Mouse (Mus musculus) right cerebral cortex, postnatal 10 days (tissue): ENCODE measurements around the gene Mip.
A peak's percentile ranks its signal among the peaks of the same experiment; 100 is the strongest.
"Not testable (repeated sequence)": the region's sequence is repeated elsewhere in the genome, so short reads cannot be mapped to it uniquely, and the experiment has no call there.

Source experiments
- DNase-seq, 2 experiments: peaks; one replicate each; pipeline ENCODE4 v3.0.0; 2021; ENCODE audit warnings: low spot score in 2 of 2

Gene Mip

DNA sequence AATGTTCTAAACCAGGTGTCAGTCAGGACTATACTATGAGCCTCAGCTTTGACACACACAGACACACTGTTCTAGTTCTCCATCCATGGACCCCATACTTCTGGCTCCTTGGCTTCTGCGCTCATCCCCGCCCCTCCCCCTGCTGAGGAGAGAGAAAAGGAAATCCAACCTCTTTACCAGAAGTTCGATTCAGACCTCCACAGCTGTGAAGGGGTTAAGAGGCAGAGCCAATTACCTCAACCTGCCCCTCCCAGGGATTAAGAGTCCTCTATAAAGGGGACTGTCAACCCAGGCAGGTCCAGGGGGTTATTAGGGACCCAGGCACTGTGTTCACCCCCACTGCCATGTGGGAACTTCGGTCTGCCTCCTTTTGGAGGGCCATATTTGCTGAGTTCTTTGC lies at the start of gene Mip:
Gene Mip, plus strand, starts transcription at position 301 of the 400 bp plus-strand sequence.
- DNase-seq, result no peak

DNA sequence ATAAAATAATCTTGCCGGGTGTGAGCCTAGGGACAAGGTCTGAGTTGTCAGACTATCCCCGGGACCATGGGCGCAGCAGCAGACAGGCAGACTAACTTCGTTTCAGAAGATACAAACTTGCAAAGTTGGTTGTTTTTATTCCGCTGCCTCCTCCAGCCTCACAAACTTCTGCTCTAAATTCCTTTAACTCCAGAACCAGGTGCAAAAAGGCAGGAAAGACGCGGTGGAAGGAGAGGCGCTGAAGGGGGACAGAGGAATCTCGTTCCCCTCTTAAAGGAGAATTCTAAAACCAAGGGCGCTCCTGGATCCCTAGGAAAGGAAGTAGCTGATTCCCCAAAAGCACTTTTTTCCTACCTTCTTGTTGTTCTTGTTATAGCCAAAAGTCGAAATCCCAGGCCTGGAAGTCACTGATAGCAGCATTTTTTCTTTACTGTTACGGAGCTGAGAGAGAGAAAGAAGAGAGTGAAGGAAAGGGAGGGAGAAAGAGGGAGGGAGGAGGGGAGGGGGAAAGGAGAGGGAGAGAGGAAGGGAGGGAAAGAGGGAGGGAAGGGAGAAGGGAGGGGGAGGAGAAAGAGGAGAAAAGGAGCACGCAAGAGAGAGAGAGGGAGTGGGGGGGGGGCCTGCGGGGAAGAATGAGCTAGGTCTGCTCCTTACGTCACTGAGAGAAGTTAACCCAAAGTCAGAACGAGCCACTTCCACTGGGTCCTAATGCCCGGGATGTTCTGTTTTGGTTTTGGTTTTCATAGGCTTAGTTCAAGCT lies 49.5 kb upstream of the Mip start:
- DNase-seq, result peak; percentile 45 to 49

DNA sequence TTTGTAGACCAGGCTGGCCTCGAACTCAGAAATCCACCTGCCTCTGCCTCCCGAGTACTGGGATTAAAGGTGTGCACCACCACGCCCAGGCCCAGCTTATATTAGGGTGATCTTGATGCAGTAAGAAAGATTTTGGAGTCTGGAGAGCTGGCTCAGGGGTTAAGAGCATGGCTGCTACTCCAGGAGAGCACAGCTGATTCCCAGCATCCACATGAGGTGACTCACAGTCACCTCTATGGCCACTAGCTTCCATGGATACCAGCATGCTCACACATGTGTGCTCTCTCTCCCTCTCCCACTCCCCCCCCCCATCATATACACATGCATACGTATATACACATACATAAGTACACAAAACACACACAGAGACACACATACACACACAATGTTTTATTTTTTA lies 48.3 kb upstream of the Mip start:
- DNase-seq, result no peak

DNA sequence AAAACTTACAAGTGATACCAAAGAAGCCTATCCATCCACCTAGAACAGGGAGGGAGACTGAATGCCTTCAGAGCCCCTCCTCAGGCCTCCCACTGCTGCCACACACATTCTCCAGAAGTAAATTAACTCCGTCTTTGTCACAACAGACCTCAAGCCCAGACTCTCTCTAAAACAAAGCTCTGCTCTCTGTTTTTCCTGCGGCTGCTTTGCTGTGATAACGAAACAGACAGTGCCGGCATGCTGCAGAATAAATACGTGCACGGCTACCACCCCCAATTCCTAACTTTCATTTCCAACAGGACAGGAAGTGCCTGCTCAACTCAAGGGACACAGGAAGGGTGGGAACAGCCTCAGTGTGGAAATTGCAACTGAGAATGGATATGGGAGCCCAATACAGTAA lies 45.6 kb upstream of the Mip start, which contains the start of gene Rbms2:
Gene Rbms2, minus strand, starts transcription at position 309 of the 400 bp plus-strand sequence.
- no peak for DNase-seq

GRCm38 (mm10) chr10:128184296-128184695 lies 41.3 kb upstream of the Mip start:
- no peak for DNase-seq

- DNase-seq, result no peak
These were observed 40.2 kb upstream of the Mip start for GRCm38 (mm10) chr10:128185277-128185940.

DNA sequence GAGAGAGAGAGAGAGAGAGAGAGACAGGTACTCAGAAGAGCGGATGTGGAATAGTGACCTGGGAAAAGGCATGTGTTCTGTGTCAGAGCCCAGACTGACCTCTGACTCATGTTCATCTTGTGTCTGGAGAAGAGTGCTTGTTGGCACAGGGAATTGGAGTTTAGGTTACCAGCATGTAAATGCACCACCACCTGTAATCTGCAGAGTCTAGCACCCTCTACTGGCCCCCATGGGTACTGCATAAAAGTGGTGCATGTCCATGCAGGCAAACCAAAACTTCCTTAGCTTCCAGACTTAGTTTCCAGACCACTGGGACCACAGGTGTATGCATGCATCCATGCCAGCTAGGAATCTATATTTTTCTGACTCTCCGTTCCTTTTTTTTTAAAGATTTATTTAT lies 39.7 kb upstream of the Mip start:
- peak; percentile 63 to 76 for DNase-seq

DNA sequence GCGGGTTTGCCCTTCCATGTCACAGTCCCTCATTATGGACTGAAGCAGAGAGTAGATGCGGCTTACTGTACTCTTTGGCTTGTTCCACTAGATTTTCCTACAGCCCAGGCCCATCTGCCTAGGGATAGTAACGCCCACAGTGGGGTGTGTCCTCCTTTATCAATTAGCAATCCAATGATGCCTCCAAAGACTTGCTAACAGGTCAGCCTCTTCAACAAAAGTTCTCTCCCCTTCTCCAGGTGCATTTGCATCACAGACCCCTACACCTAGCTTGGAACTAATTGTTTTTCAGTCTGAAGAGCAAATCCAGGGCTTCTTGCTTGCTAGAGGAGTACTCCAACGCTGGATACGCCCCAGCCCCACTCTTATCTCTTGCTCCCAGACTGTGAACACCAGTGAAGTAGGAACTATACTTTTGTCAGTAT lies 38.4 kb upstream of the Mip start:
- no peak for DNase-seq

- peak; percentile 78 to 85 for DNase-seq
These were observed 37.3 kb upstream of the Mip start for GRCm38 (mm10) chr10:128188242-128188877.

DNA sequence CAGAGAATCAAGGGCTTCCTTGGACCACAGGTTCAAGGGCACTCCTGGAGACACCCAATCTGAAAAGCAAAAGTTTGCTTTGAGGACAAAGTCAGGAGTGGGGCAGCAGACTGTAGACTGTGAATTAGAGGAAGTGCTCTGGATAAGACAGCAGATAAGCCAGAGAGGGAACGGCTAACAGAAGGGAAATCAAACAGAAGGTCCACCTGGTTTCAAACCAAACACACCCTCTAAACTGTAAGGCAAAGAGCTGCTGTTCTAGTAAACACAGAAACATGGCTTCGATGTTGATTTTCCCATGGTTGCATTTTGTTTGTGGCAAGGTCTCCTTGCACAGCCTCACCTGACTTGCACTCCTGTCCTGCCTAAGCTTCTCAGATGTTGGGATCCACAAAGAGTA lies 34.2 kb upstream of the Mip start:
- no peak for DNase-seq

- not testable (repeated sequence) for DNase-seq
These were observed 33.4 kb upstream of the Mip start for GRCm38 (mm10) chr10:128192030-128192766.

DNA sequence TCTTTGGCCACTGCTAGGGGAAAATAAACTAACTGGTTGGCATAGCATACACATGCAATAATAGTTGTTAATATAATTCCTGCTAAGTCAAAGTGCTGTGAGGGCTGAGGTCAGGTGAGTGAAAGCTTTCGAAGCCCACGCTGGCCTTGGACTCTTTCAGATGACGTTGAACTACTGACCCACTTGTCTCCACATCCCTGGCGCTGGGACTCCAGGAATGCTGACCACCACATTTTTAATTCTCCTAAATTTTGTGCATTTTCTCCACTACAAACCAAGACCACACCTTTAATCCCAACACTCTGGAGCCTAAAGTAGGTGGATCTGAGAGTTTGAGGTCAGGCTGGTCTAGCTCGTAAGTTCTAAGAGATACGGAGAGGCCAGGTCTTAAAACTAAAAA lies 32.5 kb upstream of the Mip start:
- no peak for DNase-seq

DNA sequence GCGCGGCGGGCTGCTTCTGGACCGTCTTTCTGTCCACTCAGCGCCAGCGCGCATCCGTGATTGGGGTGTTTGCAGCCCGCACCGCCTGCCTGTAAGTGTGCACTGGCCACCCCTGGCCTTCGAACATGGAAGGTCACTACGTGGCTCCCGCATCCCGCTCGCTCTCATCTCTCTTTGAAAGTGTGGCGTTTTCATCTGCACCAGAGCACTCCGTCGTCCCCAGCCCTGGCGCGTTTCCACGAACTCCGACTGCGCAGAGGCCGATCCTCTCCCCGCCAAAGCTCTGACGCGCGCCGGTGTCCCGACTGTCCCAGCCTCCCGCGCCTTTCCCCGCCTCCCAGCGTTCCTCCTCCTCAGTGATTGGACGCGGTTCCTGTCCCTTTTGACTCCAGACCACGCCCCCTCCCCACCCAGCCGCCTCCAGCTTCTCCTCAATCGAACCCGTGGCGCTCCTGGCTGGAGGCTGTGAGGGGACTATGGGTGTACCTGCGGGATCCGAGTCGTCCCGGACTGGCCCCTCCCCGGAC lies 31.6 kb upstream of the Mip start, which contains the start of gene Gls2:
Gene Gls2, plus strand, starts transcription at position 434 of the 527 bp plus-strand sequence.
- peak; percentile 98 to 99 for DNase-seq

DNA sequence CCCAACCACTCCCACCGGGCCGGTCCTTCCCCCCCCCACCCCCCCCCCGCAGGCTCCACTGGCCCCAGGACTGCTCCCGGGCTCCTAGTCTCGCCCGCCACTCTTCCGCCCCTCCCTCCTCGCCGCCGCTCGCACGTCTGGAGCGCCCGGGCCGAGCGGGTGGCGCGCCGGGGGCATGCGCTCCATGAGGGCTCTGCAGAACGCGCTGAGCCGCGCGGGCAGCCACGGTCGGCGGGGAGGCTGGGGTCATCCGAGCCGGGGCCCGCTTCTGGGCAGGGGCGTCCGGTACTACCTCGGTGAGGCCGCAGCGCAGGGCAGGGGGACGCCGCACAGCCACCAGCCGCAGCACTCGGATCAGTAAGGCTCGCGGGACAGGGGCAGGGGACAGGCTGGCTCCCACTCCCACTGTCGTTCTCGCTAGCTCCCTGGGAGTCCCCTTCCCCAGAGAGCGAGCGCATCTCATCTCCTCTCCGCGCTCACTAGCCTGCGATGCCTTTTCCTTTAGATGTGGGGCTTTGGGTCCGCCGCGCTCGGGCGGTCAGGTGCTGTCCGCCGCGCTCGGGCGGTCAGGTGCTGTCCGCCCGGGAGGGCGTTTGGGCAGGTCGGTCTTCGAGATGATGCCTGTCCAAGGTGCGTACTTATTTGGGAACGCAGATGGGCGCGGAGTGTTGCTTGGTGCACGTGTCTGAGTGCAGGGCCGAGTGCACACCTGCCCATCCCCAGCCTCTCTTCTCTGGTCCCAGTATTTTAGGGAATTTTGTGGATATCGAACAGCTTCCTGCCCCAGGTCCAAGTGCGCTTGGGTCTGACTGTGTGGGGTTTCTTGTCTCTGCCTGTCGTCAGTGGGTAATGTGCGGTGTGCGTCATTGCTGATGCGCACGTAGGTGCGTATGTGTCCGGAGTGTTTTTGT lies 30.8 kb upstream of the Mip start:
- peak; percentile 51 to 71 for DNase-seq

- no peak for DNase-seq
These were observed 23.8 kb upstream of the Mip start for GRCm38 (mm10) chr10:128201856-128202255.

DNA sequence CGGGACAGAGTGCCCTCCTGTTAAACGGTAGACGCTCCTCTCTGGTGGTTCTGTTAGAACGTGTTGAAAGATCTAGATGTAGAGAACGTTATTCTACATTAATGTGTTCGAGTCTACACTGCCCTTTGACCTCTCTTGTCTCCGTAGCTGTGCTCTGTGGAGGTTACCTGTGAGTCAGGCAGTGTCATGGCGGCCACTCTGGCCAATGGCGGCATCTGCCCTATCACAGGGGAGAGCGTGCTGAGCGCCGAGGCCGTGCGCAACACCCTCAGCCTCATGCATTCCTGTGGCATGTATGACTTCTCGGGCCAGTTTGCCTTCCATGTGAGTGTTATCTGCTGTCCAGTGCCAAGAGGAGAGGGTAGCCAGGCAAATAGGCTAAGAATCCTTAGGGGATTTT lies 20.7 kb upstream of the Mip start:
- no peak for DNase-seq

DNA sequence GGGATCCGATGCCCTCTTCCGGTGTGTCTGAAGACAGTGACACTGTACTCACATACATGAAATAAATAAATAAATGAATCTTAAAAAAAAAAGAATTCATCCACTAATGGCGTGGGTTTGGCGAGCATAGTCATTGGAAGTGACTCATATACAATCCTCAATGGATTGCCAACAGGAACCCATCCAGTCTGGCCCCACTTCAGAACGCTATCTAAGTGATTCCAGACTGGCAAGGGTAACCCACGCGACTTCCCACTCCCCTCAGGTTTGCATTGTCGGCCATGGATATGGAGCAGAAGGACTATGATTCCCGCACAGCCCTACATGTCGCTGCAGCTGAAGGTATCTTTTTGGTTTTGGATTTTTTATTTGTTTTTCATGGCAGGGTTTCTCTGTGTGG lies 17.3 kb upstream of the Mip start:
- DNase-seq, result no peak

- DNase-seq, result no peak
These were observed 16.2 kb upstream of the Mip start for GRCm38 (mm10) chr10:128209311-128210009.

DNA sequence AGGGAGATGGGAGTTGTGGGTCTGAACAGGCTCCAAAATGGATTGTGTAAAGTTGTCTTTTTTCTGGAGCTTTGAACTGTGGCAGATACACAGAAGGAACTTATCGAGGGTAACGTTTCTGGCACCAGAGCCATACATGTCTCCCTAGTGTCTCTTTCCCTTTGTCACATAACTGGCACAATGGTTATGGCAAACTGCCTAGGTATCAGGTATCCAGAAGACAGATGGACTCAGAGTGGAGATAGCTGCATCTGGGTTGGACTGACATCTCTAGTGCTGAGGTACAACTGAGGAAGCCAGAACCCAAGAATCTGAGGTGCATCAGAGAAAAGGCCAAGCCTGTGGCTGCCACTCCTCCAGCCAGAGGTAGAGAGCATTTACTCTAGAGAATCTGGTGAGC lies 15.5 kb upstream of the Mip start:
- DNase-seq, result no peak

DNA sequence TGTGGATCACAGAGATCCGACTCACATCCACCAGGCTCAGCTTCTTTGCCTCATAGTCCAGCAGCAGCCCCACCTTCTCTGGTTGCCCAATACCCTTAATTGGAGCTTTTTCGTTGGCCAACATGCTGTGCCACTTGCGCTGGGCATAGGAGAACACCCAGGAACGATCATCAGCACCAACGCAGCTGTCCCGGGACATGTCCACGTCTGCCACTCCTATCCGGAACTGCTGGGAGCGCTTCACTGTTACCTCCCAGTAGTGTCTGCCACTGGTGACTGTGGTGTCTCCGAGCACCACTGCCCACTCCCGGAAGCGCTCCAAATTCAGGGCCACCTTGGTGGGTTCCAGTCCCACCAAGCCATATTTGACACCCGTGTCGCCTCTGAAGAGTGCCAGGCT lies 14.7 kb upstream of the Mip start:
- DNase-seq, result peak in 1 of 2 experiments; percentile 35
